Mouse (Mus musculus) cerebellum, postnatal 25 days (tissue): Measurements from ENCODE around the gene Gpr153.
A peak's percentile ranks its signal among the peaks of the same experiment; 100 is the strongest.

Source experiments
- DNase-seq, 2 experiments: peaks; one replicate each; pipeline ENCODE4 v3.0.0; 2021; ENCODE audit warnings: mixed read lengths in 2 of 2

Gene Gpr153

GRCm38 (mm10) chr4:152321464-152321863, 47.4 kb downstream of the Gpr153 start:
- DNase-seq: no peak

- no peak for DNase-seq
Observed at GRCm38 (mm10) chr4:152324641-152325562, 50.9 kb downstream of the Gpr153 start.

- peak; percentile 93 to 96 for DNase-seq
Observed at GRCm38 (mm10) chr4:152325574-152326411, 51.8 kb downstream of the Gpr153 start, which contains the start of gene Rpl22. TSS of gene Rpl22 (plus strand) at chr4:152325742.

GRCm38 (mm10) chr4:152326543-152326942, 52.5 kb downstream of the Gpr153 start:
- no peak for DNase-seq

GRCm38 (mm10) chr4:152328691-152329090, 54.7 kb downstream of the Gpr153 start:
- peak; percentile 52 to 74 for DNase-seq

- DNase-seq: peak in 1 of 2 experiments; percentile 49
Observed at GRCm38 (mm10) chr4:152332952-152333351, 58.9 kb downstream of the Gpr153 start.

GRCm38 (mm10) chr4:152333587-152333986, 59.6 kb downstream of the Gpr153 start:
- DNase-seq: no peak
